Mouse (Mus musculus): Measurements from ENCODE around the gene Prdm10. TPM values are rescaled to one million over a fixed set of nuclear protein-coding genes. Genes with fewer than 3 reads are reported as not detected.

Gene Prdm10
- polyA plus RNA-seq, 1 experiment from 2014 or later, result 8.6 TPM

DNA sequence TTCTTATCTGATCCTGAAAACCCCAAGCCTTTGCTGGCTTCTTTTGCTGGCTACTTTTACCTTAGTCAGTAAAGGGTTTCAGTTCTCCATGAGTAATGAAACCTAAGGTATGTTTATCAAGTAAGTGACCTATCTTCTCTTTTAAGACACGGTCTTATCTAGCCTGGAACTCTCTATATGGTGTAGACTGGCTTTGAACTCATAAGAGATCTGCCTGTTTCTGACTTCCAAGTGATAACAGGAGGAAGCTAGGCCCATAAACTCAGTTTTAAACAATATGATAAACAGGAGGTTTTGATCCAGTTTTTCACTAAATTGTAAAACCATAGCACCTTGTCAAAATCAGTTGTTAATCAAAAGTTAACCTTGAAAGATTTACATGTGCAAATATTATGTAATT is 33.5 kb downstream of the Prdm10 start:
- no peak overlapping the region for H3K9ac ChIP-seq
- H3K27me3 ChIP-seq, result no peaks in the 10 kb centered on the region
- H3K9me3 ChIP-seq, result no peaks in the 10 kb centered on the region
- no peak overlapping the region for H3K4me3 ChIP-seq
- H3K36me3 ChIP-seq, result no peaks in the 10 kb centered on the region
- no peak for ATAC-seq (ENCODE audit: low FRiP score, low read depth)
- WGBS, result 96% methylated on average over 1 of the region's 1 CpGs
- H3K4me1 ChIP-seq (replicated peaks), result peaks cover 12% of the 10 kb centered on the region
- no peak overlapping the region for H3K4me2 ChIP-seq
- H3K27ac ChIP-seq (replicated peaks), result no peak overlapping the region

DNA sequence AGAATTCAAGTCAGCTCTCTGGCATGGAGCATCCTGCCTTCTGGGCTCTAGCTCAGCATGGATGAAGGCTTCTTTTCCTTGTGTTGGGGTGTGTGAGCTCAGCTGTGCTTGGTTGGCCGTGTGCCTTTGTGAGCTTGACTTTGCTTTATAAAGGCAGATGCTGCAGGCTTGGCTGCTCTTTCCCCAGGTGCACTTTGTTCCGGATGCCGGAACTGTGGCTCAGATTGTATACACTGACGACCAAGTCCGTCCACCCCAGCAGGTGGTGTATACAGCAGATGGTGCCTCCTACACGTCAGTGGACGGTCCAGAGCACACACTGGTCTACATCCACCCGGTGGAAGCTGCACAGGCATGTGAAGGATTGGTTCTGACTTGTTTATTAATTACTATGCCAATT is 35.6 kb downstream of the Prdm10 start:
- peak; percentile 90 for ATAC-seq (ENCODE audit: low FRiP score, low read depth)
- Histone ChIP-seq H3K27me3 (no peaks in the 10 kb centered on the region), H3K9me3 (no peaks in the 10 kb centered on the region), H3K4me1 (replicated peaks) (peaks cover 15% of the 10 kb centered on the region), H3K4me3 (no peak overlapping the region), H3K4me2 (no peak overlapping the region), H3K27ac (replicated peaks) (peak overlapping the region; percentile 20), H3K9ac (no peak overlapping the region), H3K36me3 (no peaks in the 10 kb centered on the region)
- WGBS, result 19% methylated on average over 8 of the region's 8 CpGs

DNA sequence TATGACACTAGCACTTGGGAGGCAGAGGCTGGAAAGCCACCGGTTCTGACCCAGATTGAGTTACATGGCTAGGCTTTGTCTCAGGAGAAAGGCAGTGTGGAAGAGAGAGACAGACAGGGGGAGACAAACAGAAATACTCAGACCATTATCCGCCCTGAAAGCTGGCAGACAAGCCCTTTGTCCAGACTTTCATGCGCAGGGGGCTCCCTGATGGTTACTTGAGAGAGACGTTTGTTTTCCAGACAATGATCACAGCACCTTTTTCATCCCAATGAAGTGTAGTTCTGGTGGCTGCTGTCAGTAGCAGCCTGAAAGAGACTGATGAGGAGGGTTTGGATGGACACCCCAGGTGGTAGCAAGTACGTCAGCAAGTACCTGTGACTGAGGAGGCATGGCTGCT is 38.6 kb downstream of the Prdm10 start:
- 17% methylated on average over 5 of the region's 5 CpGs for WGBS
- no peak overlapping the region for H3K4me3 ChIP-seq

DNA sequence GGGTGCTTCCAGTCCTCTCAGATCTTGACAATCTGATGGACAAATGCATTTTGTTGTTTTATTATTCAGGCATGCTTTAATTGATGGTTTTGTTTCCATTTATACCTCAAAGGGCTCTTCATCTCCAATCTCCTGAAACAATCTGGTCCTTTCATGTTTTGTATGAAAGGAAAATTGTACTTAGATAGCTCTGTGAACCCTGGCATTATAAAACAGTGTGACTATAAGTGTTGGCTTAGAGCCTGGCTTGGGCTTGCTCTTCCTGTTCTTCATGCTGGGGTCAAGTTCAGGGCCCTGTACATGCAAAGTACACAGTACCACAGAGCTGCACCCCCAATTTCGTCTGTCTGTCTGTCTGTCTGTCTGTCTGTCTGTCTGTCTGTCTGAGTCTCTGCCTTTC is 40.4 kb downstream of the Prdm10 start:
- H3K4me3 ChIP-seq, result no peak overlapping the region
- H3K4me2 ChIP-seq, result no peak overlapping the region
- no peaks in the 10 kb centered on the region for H3K27me3 ChIP-seq
- no peaks in the 10 kb centered on the region for H3K9me3 ChIP-seq
- peaks cover 16% of the 10 kb centered on the region for H3K4me1 ChIP-seq (replicated peaks)
- H3K36me3 ChIP-seq, result no peaks in the 10 kb centered on the region
- no peak for ATAC-seq (ENCODE audit: low FRiP score, low read depth)
- H3K27ac ChIP-seq (replicated peaks), result no peak overlapping the region
- WGBS, result 53% methylated on average over 1 of the region's 1 CpGs
- H3K9ac ChIP-seq, result no peak overlapping the region

More for the DNA sequence above, 38.6 kb downstream of the Prdm10 start:
- Histone ChIP-seq H3K36me3 (no peaks in the 10 kb centered on the region), H3K27ac (replicated peaks) (no peak overlapping the region), H3K4me2 (no peak overlapping the region), H3K4me1 (replicated peaks) (peaks cover 22% of the 10 kb centered on the region), H3K27me3 (no peaks in the 10 kb centered on the region), H3K9me3 (no peaks in the 10 kb centered on the region), H3K9ac (no peak overlapping the region)
- ATAC-seq (ENCODE audit: low FRiP score, low read depth), result no peak

DNA sequence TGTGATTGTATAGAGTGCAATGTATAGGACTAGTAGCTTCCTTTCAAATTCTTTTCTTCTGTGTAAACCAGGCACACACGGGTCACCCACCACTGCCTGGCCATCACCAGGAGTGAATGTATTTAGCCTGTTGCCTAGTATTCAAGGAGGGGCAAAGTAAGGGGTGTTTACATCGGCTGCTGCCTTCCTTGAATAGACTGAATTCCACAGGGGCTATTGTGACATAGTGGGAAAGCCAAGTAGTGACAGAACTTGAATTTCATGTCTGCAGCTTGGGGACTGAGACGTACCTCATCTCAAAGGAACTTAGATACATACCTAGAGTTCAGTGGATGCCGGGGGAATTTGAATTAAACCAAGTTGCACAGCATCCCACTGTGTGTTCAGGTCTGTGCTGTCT is 41.2 kb downstream of the Prdm10 start:
- no peak overlapping the region for H3K4me3 ChIP-seq
- H3K36me3 ChIP-seq, result no peaks in the 10 kb centered on the region
- no peak overlapping the region for H3K27ac ChIP-seq (replicated peaks)
- no peaks in the 10 kb centered on the region for H3K27me3 ChIP-seq
- no peaks in the 10 kb centered on the region for H3K9me3 ChIP-seq
- no peak overlapping the region for H3K4me2 ChIP-seq
- peaks cover 14% of the 10 kb centered on the region; the same call in 1 of the 2 replicates for H3K4me1 ChIP-seq (replicated peaks)
- 40% methylated on average over 4 of the region's 4 CpGs for WGBS
- no peak overlapping the region for H3K9ac ChIP-seq
- no peak for ATAC-seq (ENCODE audit: low FRiP score, low read depth)

DNA sequence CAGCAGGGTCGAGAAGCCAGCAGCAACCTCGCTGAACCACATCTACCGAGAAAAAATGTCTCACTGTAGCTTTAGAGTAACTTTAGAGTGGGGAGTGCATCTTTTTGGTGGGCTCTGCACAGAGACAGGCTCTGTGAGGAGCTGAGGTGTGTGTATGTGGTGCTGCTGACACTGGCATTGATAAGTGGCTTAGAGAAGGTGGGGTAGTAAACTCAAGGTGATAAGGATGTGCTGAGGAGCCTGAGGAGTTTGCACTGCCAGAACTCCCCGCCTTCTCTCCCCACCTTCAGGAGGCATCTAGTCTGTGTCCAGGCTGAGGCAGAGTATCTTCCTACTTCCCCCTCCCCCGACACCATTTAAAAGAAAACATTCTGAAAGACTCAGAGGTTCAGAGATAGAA is 41.8 kb downstream of the Prdm10 start:
- Histone ChIP-seq H3K9me3 (no peaks in the 10 kb centered on the region), H3K4me3 (no peak overlapping the region), H3K4me2 (no peak overlapping the region), H3K9ac (no peak overlapping the region), H3K27ac (replicated peaks) (no peak overlapping the region), H3K36me3 (no peaks in the 10 kb centered on the region), H3K4me1 (replicated peaks) (peaks cover 14% of the 10 kb centered on the region; the same call in 1 of the 2 replicates), H3K27me3 (no peaks in the 10 kb centered on the region)
- ATAC-seq (ENCODE audit: low FRiP score, low read depth), result no peak
- 76% methylated on average over 5 of the region's 5 CpGs for WGBS

DNA sequence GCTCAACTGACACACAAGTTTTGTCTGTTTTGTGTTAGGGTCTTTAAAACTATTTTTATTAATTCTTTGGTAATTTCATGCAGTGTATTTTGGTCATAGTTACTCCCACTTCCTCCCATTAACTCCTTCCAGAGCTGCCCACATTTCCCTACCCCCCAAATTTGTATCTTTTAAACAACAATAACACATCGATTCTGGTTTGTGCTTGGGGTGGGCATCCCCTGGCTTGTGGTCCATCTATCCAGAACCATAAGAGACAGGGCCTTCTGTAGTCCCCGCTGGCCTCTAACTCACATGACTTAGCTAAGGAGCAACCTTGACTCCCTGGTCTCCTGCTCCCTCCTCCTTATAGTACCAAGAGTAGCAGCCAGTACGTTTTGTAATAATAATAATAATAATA is 50.5 kb downstream of the Prdm10 start:
- Histone ChIP-seq H3K27me3 (no peaks in the 10 kb centered on the region), H3K9ac (no peak overlapping the region), H3K4me1 (replicated peaks) (0 out of 2 replicates have a peak, but pooled peaks cover 4% of the 10 kb centered on the region), H3K27ac (replicated peaks) (no peak overlapping the region), H3K4me3 (no peak overlapping the region), H3K4me2 (no peak overlapping the region), H3K36me3 (peaks cover 8% of the 10 kb centered on the region; the same call in 1 of the 2 replicates), H3K9me3 (no peaks in the 10 kb centered on the region)
- 92% methylated on average over 3 of the region's 3 CpGs for WGBS
- ATAC-seq (ENCODE audit: low FRiP score, low read depth), result no peak

DNA sequence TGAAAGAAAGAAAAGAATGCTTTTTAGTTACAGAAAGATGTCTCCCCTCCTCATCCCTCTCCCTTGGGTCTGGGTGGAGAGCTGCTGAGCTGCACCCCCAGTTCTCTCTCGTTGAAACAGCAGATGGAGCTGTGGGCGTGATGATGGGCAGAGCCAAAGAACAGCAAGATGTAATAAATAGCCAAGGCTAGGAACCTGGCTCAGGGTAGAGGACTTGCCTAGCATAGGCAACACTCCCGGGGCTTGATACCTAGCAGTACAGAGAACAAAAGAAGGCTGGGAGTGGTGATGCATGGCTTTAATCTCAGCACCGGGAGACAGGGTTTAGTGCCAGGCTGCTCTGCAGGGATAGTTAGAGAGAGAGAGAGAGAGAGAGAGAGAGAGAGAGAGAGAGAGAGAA is 50.9 kb downstream of the Prdm10 start:
- H3K4me2 ChIP-seq, result no peak overlapping the region
- 0 out of 2 replicates have a peak, but pooled peaks cover under 1% of the 10 kb centered on the region for H3K4me1 ChIP-seq (replicated peaks)
- ATAC-seq (ENCODE audit: low FRiP score, low read depth), result no peak
- H3K4me3 ChIP-seq, result no peak overlapping the region
- H3K27ac ChIP-seq (replicated peaks), result no peak overlapping the region
- no peaks in the 10 kb centered on the region for H3K9me3 ChIP-seq
- peaks cover 13% of the 10 kb centered on the region; the same call in 1 of the 2 replicates for H3K36me3 ChIP-seq
- H3K27me3 ChIP-seq, result no peaks in the 10 kb centered on the region
- H3K9ac ChIP-seq, result no peak overlapping the region
- WGBS, result 44% methylated on average over 4 of the region's 4 CpGs

DNA sequence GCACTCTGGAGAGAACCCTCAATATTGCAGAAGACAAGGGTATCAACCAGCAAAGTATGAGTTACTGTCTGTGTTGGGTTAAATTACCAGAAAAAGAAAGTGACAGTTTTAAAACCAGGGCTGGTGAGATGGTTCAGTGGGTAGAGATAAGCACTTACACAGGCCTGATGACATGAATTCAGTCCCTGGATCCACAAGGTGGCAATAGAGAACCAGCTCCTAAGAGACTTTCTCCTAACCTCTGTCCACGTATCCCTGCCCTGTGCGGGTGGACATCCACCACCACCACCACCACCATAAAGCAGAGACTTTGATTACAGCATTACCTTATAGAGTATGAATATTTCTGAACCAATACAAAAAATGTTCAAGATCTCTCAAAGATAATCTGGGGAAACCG is 51.6 kb downstream of the Prdm10 start:
- Histone ChIP-seq H3K36me3 (peaks cover 14% of the 10 kb centered on the region; the same call in 1 of the 2 replicates), H3K4me2 (no peak overlapping the region), H3K9ac (no peak overlapping the region), H3K9me3 (no peaks in the 10 kb centered on the region), H3K27ac (replicated peaks) (no peak overlapping the region), H3K4me3 (no peak overlapping the region), H3K27me3 (no peaks in the 10 kb centered on the region), H3K4me1 (replicated peaks) (no peaks in the 10 kb centered on the region)
- 62% methylated on average over 3 of the region's 3 CpGs for WGBS
- no peak for ATAC-seq (ENCODE audit: low FRiP score, low read depth)

DNA sequence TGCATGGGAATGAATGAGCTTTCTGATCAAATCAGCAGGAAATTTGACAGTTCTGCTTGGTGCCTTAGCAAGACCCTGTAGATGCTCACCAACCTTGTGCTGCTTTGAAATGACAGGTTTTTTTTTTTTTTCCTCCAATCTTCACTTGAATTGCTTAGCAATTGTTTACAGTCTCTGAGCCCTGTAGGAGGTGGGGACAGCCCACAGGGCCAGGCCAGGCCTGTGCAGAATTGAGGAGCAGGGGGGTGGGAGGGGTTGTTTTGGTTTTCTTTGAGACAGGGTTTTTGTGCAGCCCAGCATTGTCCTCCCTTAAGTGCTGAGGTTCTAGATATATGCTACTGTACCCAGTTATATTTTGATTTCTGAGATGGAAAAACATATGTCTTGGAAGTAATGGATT is 52.5 kb downstream of the Prdm10 start:
- Histone ChIP-seq H3K36me3 (peaks cover 11% of the 10 kb centered on the region; the same call in 1 of the 2 replicates), H3K4me1 (replicated peaks) (no peaks in the 10 kb centered on the region), H3K9me3 (no peaks in the 10 kb centered on the region), H3K27ac (replicated peaks) (no peak overlapping the region), H3K4me2 (no peak overlapping the region), H3K4me3 (no peak overlapping the region), H3K9ac (no peak overlapping the region), H3K27me3 (no peaks in the 10 kb centered on the region)
- no peak for ATAC-seq (ENCODE audit: low FRiP score, low read depth)

DNA sequence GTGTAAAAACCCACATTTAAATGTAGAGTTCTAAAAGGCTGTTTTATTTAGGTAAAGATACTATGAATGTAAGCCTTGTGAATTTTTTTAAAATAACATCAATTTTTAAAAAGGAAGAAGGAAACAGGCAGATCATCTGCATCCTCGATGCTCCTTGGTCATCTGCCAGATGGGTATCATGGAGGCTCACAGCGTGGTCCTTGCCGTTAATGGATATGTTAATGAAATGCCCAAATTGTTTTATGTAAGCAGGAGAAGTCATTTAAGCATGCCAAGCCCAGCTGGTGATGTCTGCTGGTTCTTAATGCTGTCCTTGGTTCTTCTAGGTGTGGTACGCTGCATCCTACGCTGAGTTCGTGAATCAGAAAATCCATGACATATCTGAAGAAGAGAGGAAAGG is 54.7 kb downstream of the Prdm10 start:
- H3K4me3 ChIP-seq, result no peak overlapping the region
- ATAC-seq (ENCODE audit: low FRiP score, low read depth), result no peak
- no peak overlapping the region for H3K27ac ChIP-seq (replicated peaks)
- peaks cover 7% of the 10 kb centered on the region; the same call in 1 of the 2 replicates for H3K36me3 ChIP-seq
- H3K9me3 ChIP-seq, result no peaks in the 10 kb centered on the region
- H3K27me3 ChIP-seq, result no peaks in the 10 kb centered on the region
- H3K4me2 ChIP-seq, result no peak overlapping the region
- WGBS, result 45% methylated on average over 6 of the region's 6 CpGs
- no peaks in the 10 kb centered on the region for H3K4me1 ChIP-seq (replicated peaks)
- H3K9ac ChIP-seq, result no peak overlapping the region

DNA sequence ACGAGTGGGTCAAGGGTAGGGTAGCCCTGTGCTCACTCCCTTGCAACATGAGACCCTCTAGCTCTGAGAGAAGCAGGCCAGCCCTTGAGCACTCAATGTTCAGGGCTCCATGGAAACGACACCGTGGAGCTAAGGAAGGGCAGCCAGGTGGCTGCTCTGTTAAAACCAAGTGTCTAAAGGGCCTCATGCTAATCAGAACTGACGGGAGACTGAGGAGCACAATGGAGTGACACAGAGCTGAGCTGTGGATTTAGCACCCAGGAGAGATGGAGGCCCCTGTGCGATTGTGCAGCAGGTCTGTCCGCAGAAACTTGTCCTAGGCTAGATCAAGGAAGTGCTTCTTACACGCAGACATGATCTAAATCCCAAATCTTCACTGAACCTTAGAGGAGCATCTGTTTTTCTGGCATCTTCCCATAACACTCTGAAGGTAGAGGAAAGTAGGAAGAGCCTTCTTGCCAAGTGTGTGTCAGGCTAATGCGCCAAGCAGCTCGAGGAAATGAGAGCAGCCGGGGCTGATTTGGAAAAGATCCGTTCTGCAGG is 64.0 kb downstream of the Prdm10 start:
- 50% methylated on average over 11 of the region's 11 CpGs for WGBS
- peaks cover 2% of the 10 kb centered on the region; the same call in 1 of the 2 replicates for H3K36me3 ChIP-seq
- peak; percentile 77; the same call in 1 of the 2 replicates for ATAC-seq (ENCODE audit: low FRiP score, low read depth)

DNA sequence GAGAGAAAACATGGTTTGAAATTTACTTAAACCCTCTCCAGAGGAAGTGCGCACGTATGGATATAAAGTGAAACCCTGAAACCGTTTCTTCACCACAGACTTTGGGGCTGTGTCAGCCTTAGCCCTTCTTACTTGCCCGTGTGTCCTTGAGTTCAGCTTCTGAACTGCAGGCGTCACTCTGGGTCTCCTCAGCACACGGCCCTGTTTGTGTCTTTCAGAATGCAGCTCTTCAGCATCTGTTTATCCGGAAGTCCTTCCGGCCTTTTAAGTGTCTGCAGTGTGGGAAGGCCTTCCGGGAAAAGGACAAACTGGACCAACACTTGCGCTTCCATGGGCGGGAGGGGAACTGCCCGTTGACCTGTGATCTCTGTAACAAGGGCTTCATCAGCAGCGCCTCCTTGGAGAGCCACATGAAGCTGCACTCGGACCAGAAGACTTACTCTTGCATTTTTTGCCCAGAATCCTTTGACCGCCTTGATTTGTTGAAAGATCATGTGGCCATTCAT is 66.3 kb downstream of the Prdm10 start:
- Histone ChIP-seq H3K9me3 (no peaks in the 10 kb centered on the region), H3K4me2 (no peak overlapping the region), H3K4me3 (no peak overlapping the region), H3K27me3 (no peaks in the 10 kb centered on the region), H3K27ac (replicated peaks) (no peak overlapping the region), H3K4me1 (replicated peaks) (peaks cover 5% of the 10 kb centered on the region; the same call in 1 of the 2 replicates), H3K9ac (no peak overlapping the region), H3K36me3 (peaks cover 8% of the 10 kb centered on the region; the same call in 1 of the 2 replicates)
- 74% methylated on average over 15 of the region's 15 CpGs for WGBS
- no peak for ATAC-seq (ENCODE audit: low FRiP score, low read depth)

More for the DNA sequence above, 64.0 kb downstream of the Prdm10 start:
- Histone ChIP-seq H3K27me3 (no peaks in the 10 kb centered on the region), H3K4me2 (no peak overlapping the region), H3K9ac (no peak overlapping the region), H3K4me1 (replicated peaks) (peaks cover 5% of the 10 kb centered on the region; the same call in 1 of the 2 replicates), H3K27ac (replicated peaks) (no peak overlapping the region), H3K9me3 (no peaks in the 10 kb centered on the region), H3K4me3 (no peak overlapping the region)

Data from hindbrain, embryonic 15.5 days (tissue).